Mouse (Mus musculus) ES-E14 (cell line): Measurements from ENCODE around the gene Gm21972. TPM values are rescaled to one million over a fixed set of nuclear protein-coding genes. Genes with fewer than 3 reads are reported as not detected.

Experiments used
- DNase-seq: peaks from one replicate; pipeline ENCODE4 v3.0.0-alpha.2; 2013; ENCODE audit warnings: low read depth, low spot score
- H3K27ac ChIP-seq: 2 replicates; pipeline ENCODE4 v1.5.1; 2012; ENCODE audit warnings: low read depth, mild to moderate bottlenecking, low read length, moderate library complexity, mixed read lengths; ENCODE audit not compliant: poor library complexity, insufficient read depth, severe bottlenecking
- H3K36me3 ChIP-seq: 2 replicates; pipeline ENCODE4 v1.6.1; 2012; ENCODE audit warnings: mild to moderate bottlenecking, low read length, moderate library complexity, mixed read lengths; ENCODE audit not compliant: control insufficient read depth, poor library complexity, insufficient read depth, severe bottlenecking
- H3K4me1 ChIP-seq, 2 experiments: fragments of 150-350 bp in 1 of 2; sonication (generic) in 1 of 2; 2 replicates each; pipeline ENCODE4 v1.6.1; 2012; ENCODE audit warnings: low read length in 2 of 2, mild to moderate bottlenecking in 1 of 2, mixed read lengths in 1 of 2; ENCODE audit not compliant: control insufficient read depth in 2 of 2, insufficient read depth in 2 of 2, poor library complexity in 1 of 2
- H3K4me3 ChIP-seq, 2 experiments: fragments of 150-350 bp in 1 of 2; sonication (generic) in 1 of 2; 2 replicates each; pipeline ENCODE4 v1.5.1; 2012; ENCODE audit warnings: low read length in 2 of 2, low read depth in 1 of 2, mild to moderate bottlenecking in 1 of 2, mixed read lengths in 1 of 2; ENCODE audit not compliant: insufficient read depth in 1 of 2, poor library complexity in 1 of 2, severe bottlenecking in 1 of 2
- H3K9ac ChIP-seq: 2 replicates; pipeline ENCODE4 v1.6.1; 2012; ENCODE audit warnings: low read depth, mild to moderate bottlenecking, low read length, mixed read lengths; ENCODE audit not compliant: poor library complexity, insufficient read depth, severe bottlenecking
- H3K9me3 ChIP-seq: fragments of 150-350 bp; sonication (generic); 2 replicates; pipeline ENCODE4 v1.6.1; 2012; ENCODE audit warnings: low read depth, mild to moderate bottlenecking, low read length; ENCODE audit not compliant: control insufficient read depth, insufficient read depth
- CHD2 ChIP-seq: IDR thresholded peaks from 2 replicates; pipeline ENCODE4 v1.6.1; 2014; ENCODE audit warnings: mild to moderate bottlenecking, low read depth, low read length, inconsistent platforms
- HCFC1 ChIP-seq: IDR thresholded peaks from 2 replicates; pipeline ENCODE4 v1.6.1; 2012; ENCODE audit warnings: low read length, inconsistent platforms, borderline replicate concordance; ENCODE audit not compliant: insufficient read depth
- MAFK ChIP-seq: IDR thresholded peaks from 2 replicates; pipeline ENCODE4 v1.6.1; 2014; ENCODE audit warnings: mild to moderate bottlenecking, low read depth, low read length, inconsistent platforms; ENCODE audit not compliant: insufficient read depth
- ZC3H11A ChIP-seq: IDR thresholded peaks from 2 replicates; pipeline ENCODE4 v1.6.1; 2012; ENCODE audit warnings: low read depth, mild to moderate bottlenecking, inconsistent platforms, low read length, borderline replicate concordance
- ZNF384 ChIP-seq: IDR thresholded peaks from 2 replicates; pipeline ENCODE4 v1.6.1; 2012; ENCODE audit warnings: low read depth, low read length, inconsistent platforms
- in situ Hi-C, 2 experiments: fragments of 600-800 bp; cut with MboI; formaldehyde crosslinking; loops; one replicate each; pipeline ENCODE4 v1.15.1; 2025; ENCODE audit warnings: low sequenced_read_pairs in 2 of 2, inconsistent platforms in 1 of 2; ENCODE audit not compliant: unreplicated experiment in 2 of 2
- total RNA-seq: library from RNA; depleted of rRNA; stranded (reverse); fragments of 300-350 nt; gene quantifications from 2 replicates; pipeline ENCODE4 v1.2.3, GENCODE M21; 2012; rRNA removed

The Gm21972 gene
- total RNA-seq, result not detected in 2 replicates

GRCm38 (mm10) chr1:86133337-86133736, at the start of gene Gm21972:
Gene Gm21972 (plus strand): TSS chr1:86133637.
- H3K4me1 ChIP-seq, result no peaks in the 10 kb centered on the region
- DNase-seq, result no peak
- peaks cover 20% of the 10 kb centered on the region for H3K36me3 ChIP-seq
- no peak within 1 kb of the TSS for H3K4me3 ChIP-seq
- no peak for TF ChIP-seq HCFC1
- no peak for TF ChIP-seq MAFK
- no peak for TF ChIP-seq CHD2
- TF ChIP-seq ZC3H11A, result no peak
- TF ChIP-seq ZNF384, result no peak
- in situ Hi-C loops, result no loop called here
- no peak within 1 kb of the TSS for H3K9ac ChIP-seq
- no peaks in the 10 kb centered on the region for H3K9me3 ChIP-seq
- H3K27ac ChIP-seq, result no peak within 1 kb of the TSS

GRCm38 (mm10) chr1:86094413-86094812, 39.0 kb upstream of the Gm21972 start:
- in situ Hi-C loops, result no loop called here
- H3K36me3 ChIP-seq, result peaks cover 22% of the 10 kb centered on the region
- no peaks in the 10 kb centered on the region for H3K9me3 ChIP-seq
- no peak overlapping the region for H3K27ac ChIP-seq
- no peak overlapping the region for H3K9ac ChIP-seq
- H3K4me3 ChIP-seq, result no peak overlapping the region
- H3K4me1 ChIP-seq, result no peaks in the 10 kb centered on the region
- DNase-seq, result no peak
- TF ChIP-seq ZC3H11A, result no peak
- TF ChIP-seq CHD2, result no peak
- TF ChIP-seq MAFK, result no peak
- no peak for TF ChIP-seq HCFC1
- TF ChIP-seq ZNF384, result no peak

- Histone ChIP-seq H3K9me3 (no peaks in the 10 kb centered on the region), H3K9ac (no peak overlapping the region), H3K36me3 (no peaks in the 10 kb centered on the region; the same call in 1 of the 2 replicates), H3K27ac (no peak overlapping the region), H3K4me3 (no peak overlapping the region), H3K4me1 (no peaks in the 10 kb centered on the region)
- DNase-seq, result no peak
- in situ Hi-C loops, result no loop called here
- TF ChIP-seq CHD2 (no peak), ZC3H11A (no peak), ZNF384 (no peak), HCFC1 (no peak), MAFK (no peak)
Observed at GRCm38 (mm10) chr1:86105054-86105453, 28.4 kb upstream of the Gm21972 start.

- Histone ChIP-seq H3K27ac (no peak within 1 kb of the TSS), H3K4me3 (no peak within 1 kb of the TSS)
Observed at GRCm38 (mm10) chr1:86111779-86112178, 21.7 kb upstream of the Gm21972 start, which contains the start of gene Htr2b. Gene Htr2b (minus strand): TSS chr1:86111970.

GRCm38 (mm10) chr1:86114141-86114540, 19.3 kb upstream of the Gm21972 start:
- no peaks in the 10 kb centered on the region for H3K4me1 ChIP-seq
- no peak for DNase-seq
- H3K36me3 ChIP-seq, result peaks cover 6% of the 10 kb centered on the region
- H3K27ac ChIP-seq, result no peak overlapping the region
- no peaks in the 10 kb centered on the region for H3K9me3 ChIP-seq
- H3K9ac ChIP-seq, result no peak overlapping the region
- no peak for TF ChIP-seq ZNF384
- TF ChIP-seq MAFK, result no peak
- TF ChIP-seq HCFC1, result no peak
- TF ChIP-seq CHD2, result no peak
- TF ChIP-seq ZC3H11A, result no peak
- in situ Hi-C loops, result no loop called here
- no peak overlapping the region for H3K4me3 ChIP-seq

More at GRCm38 (mm10) chr1:86111779-86112178, 21.7 kb upstream of the Gm21972 start, which contains the start of gene Htr2b:
- no peak within 1 kb of the TSS for H3K9ac ChIP-seq
- no peaks in the 10 kb centered on the region for H3K9me3 ChIP-seq
- in situ Hi-C loops, result no loop called here
- no peak for TF ChIP-seq CHD2
- H3K36me3 ChIP-seq, result peaks cover 3% of the 10 kb centered on the region
- H3K4me1 ChIP-seq, result no peaks in the 10 kb centered on the region
- DNase-seq, result no peak
